Mouse (Mus musculus): ENCODE data around the gene Lrtm2. TPM values are rescaled to one million over a fixed set of nuclear protein-coding genes. Genes with fewer than 3 reads are reported as not detected.

Gene Lrtm2
- polyA plus RNA-seq (2012; rRNA removed) = 0.36 and 1.1 TPM in 2 replicates

GRCm38 (mm10) chr6:119330506-119330905 lies at the start of gene Lrtm2:
TSS of gene Lrtm2 (minus strand) at chr6:119330766.

Other genes with a start within 250 kb of the Lrtm2 start
- 31.5 and 32.9 TPM in 2 replicates for gene Dcp1b, start 155.5 kb downstream of the Lrtm2 start, polyA plus RNA-seq (2012; rRNA removed)
- gene Cacna1c, start 134.3 kb downstream of the Lrtm2 start, polyA plus RNA-seq (2012; rRNA removed) = 10.3 and 11.8 TPM in 2 replicates
- gene Cacna2d4, start 94.2 kb downstream of the Lrtm2 start, polyA plus RNA-seq (2012; rRNA removed) = 0.02 and 0.03 TPM in 2 replicates
- gene Adipor2, start 86.9 kb upstream of the Lrtm2 start, polyA plus RNA-seq (2012; rRNA removed) = 56.9 and 61.0 TPM in 2 replicates
- gene Fbxl14, start 148.9 kb upstream of the Lrtm2 start, polyA plus RNA-seq (2012; rRNA removed) = 123 and 131 TPM in 2 replicates
- gene Wnt5b, start 213.6 kb upstream of the Lrtm2 start, polyA plus RNA-seq (2012; rRNA removed) = 11.6 and 17.4 TPM in 2 replicates